Mouse (Mus musculus): ENCODE measurements around the gene Tmem117. TPM values are rescaled to one million over a fixed set of nuclear protein-coding genes. Genes with fewer than 3 reads are reported as not detected.

Gene Tmem117
- polyA plus RNA-seq, 1 experiment = 0.42 TPM

DNA sequence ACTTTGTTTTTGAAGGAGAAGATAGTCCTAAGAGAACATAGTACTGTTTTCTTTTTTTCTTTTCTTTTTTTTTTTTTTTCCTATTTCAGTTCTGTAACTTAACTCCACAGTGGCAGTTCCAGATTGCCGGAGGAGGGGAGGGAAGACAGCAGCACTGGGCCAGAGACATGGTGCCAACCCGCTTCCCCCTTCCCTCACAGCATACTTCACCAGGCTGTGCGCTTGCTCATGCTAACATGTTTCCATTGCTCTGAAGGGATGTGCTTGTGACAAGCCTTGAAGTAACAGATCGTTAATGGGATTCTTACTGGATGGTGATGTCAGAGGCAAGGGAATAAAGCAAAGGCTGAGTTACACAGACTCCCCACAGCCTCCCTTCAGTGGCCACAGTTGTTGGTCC is 256.0 kb downstream of the Tmem117 start:
- no peaks in the 10 kb centered on the region for H3K27me3 ChIP-seq (ENCODE audit: control insufficient read depth, insufficient read depth, low read length)
- DNase-seq = no peak
- no peak overlapping the region for H3K4me3 ChIP-seq (ENCODE audit: control insufficient read depth, insufficient read depth, low read length)
- no peaks in the 10 kb centered on the region for H3K36me3 ChIP-seq (ENCODE audit: control insufficient read depth, insufficient read depth, low read length)
- H3K4me1 ChIP-seq (replicated peaks; ENCODE audit: control insufficient read depth, insufficient read depth, low read length) = no peaks in the 10 kb centered on the region
- TF ChIP-seq POLR2A (IDR thresholded peaks at IDR 0.05; ENCODE audit: control insufficient read depth, extremely low read depth, insufficient read depth, low read length, poor library complexity) (no peak), CTCF (IDR thresholded peaks at IDR 0.05; ENCODE audit: borderline replicate concordance, control insufficient read depth, extremely low read depth, insufficient read depth, low read length, poor library complexity) (no peak)
- no peak overlapping the region for H3K27ac ChIP-seq (ENCODE audit: control insufficient read depth, insufficient read depth, low read length)
- 78% methylated on average over 4 of the region's 4 CpGs for WGBS

DNA sequence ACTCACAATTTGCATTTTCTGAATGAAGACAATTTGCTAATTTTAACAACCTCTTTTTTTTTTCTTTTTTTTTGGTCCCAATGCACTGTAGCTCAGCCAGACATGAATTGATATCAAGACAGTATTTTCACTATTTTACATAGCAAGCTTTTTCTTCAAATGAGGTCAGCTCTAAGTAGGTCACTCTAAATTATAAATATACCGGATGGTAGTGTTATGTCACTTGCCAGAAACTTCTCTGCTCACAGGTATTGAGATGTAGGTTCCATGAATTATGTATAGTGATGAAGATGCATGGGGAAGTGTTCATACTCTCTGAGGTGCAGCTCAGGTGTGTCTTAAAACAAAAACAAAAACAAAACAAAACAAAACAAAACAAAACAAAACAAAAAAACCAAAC is 264.2 kb downstream of the Tmem117 start:
- TF ChIP-seq CTCF (IDR thresholded peaks at IDR 0.05; ENCODE audit: borderline replicate concordance, control insufficient read depth, extremely low read depth, insufficient read depth, low read length, poor library complexity) (no peak), POLR2A (IDR thresholded peaks at IDR 0.05; ENCODE audit: control insufficient read depth, extremely low read depth, insufficient read depth, low read length, poor library complexity) (no peak)
- H3K36me3 ChIP-seq (ENCODE audit: control insufficient read depth, insufficient read depth, low read length) = no peaks in the 10 kb centered on the region
- H3K27me3 ChIP-seq (ENCODE audit: control insufficient read depth, insufficient read depth, low read length) = no peaks in the 10 kb centered on the region
- 91% methylated on average over 1 of the region's 1 CpGs for WGBS
- H3K4me3 ChIP-seq (ENCODE audit: control insufficient read depth, insufficient read depth, low read length) = no peak overlapping the region
- no peaks in the 10 kb centered on the region for H3K4me1 ChIP-seq (replicated peaks; ENCODE audit: control insufficient read depth, insufficient read depth, low read length)
- no peak overlapping the region for H3K27ac ChIP-seq (ENCODE audit: control insufficient read depth, insufficient read depth, low read length)
- no peak for DNase-seq

DNA sequence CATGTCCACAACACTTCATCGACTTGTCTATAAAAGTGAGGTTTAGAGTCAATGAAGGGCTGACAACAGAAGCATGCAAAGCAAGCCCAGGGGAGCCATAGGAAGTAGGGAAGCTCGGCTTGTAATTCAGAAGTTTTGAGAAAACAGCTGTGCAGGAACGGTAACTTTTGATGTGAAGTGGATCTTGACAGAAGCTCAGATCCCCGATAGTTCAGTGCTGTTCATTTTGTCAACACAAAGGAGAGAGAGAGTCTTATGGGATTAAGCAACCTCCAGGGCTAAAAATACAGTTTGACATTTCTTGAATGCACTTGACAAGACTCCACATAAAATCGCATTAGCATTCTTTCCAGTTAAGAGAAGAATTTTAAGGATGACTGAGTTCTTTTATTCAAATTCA is 265.1 kb downstream of the Tmem117 start:
- no peak for DNase-seq
- WGBS = 88% methylated on average over 5 of the region's 5 CpGs
- Histone ChIP-seq H3K36me3 (ENCODE audit: control insufficient read depth, insufficient read depth, low read length) (no peaks in the 10 kb centered on the region), H3K27me3 (ENCODE audit: control insufficient read depth, insufficient read depth, low read length) (no peaks in the 10 kb centered on the region), H3K4me1 (replicated peaks; ENCODE audit: control insufficient read depth, insufficient read depth, low read length) (no peaks in the 10 kb centered on the region), H3K4me3 (ENCODE audit: control insufficient read depth, insufficient read depth, low read length) (no peak overlapping the region), H3K27ac (ENCODE audit: control insufficient read depth, insufficient read depth, low read length) (no peak overlapping the region)
- TF ChIP-seq CTCF (IDR thresholded peaks at IDR 0.05; ENCODE audit: borderline replicate concordance, control insufficient read depth, extremely low read depth, insufficient read depth, low read length, poor library complexity) (no peak), POLR2A (IDR thresholded peaks at IDR 0.05; ENCODE audit: control insufficient read depth, extremely low read depth, insufficient read depth, low read length, poor library complexity) (no peak)

DNA sequence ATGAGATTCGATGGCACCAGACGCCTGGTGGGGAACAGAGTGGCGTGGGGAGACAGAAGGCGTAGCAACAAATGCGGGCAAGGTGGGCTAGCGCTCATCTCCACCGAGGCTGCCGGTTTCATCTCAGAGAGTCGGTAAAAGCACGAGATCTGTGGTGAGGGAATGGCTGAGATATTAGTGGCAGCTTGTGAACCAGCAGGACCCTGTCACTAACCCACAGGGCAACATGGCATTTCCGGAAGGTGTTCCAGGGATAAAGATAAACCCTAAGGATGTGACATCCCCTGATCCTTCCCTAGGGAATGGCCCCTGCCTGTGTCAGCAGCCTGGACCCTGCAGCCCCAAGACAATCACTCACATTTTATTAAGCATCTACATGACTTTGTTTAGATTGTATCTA is 266.6 kb downstream of the Tmem117 start:
- TF ChIP-seq CTCF (IDR thresholded peaks at IDR 0.05; ENCODE audit: borderline replicate concordance, control insufficient read depth, extremely low read depth, insufficient read depth, low read length, poor library complexity) = no peak
- no peak for TF ChIP-seq POLR2A (IDR thresholded peaks at IDR 0.05; ENCODE audit: control insufficient read depth, extremely low read depth, insufficient read depth, low read length, poor library complexity)
- Histone ChIP-seq H3K4me1 (replicated peaks; ENCODE audit: control insufficient read depth, insufficient read depth, low read length) (no peaks in the 10 kb centered on the region), H3K27ac (ENCODE audit: control insufficient read depth, insufficient read depth, low read length) (no peak overlapping the region), H3K27me3 (ENCODE audit: control insufficient read depth, insufficient read depth, low read length) (no peaks in the 10 kb centered on the region), H3K36me3 (ENCODE audit: control insufficient read depth, insufficient read depth, low read length) (no peaks in the 10 kb centered on the region), H3K4me3 (ENCODE audit: control insufficient read depth, insufficient read depth, low read length) (no peak overlapping the region)
- 94% methylated on average over 11 of the region's 11 CpGs for WGBS
- no peak for DNase-seq

DNA sequence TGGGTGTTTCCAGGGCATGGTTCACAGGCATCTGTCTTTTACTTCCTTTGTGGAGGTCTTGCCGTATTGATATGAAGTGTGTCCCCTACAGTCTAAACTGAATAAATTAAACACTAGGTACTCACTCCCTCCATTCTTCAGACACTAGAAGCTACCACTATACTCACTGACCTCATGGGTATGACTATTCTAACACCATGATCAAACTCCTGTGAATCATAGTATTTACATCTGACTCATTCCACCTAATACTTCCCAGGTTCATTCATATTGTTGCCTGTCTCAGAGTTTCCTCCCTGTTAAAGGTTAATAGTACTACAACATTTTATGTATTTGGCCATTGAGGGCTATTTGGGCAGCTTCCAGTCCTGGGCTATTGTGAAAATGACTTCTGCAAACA is 274.2 kb downstream of the Tmem117 start:
- no peak for DNase-seq
- 93% methylated on average over 1 of the region's 1 CpGs for WGBS
- no peaks in the 10 kb centered on the region for H3K27me3 ChIP-seq (ENCODE audit: control insufficient read depth, insufficient read depth, low read length)
- H3K4me3 ChIP-seq (ENCODE audit: control insufficient read depth, insufficient read depth, low read length) = no peak overlapping the region
- no peaks in the 10 kb centered on the region for H3K4me1 ChIP-seq (replicated peaks; ENCODE audit: control insufficient read depth, insufficient read depth, low read length)
- no peak for TF ChIP-seq CTCF (IDR thresholded peaks at IDR 0.05; ENCODE audit: borderline replicate concordance, control insufficient read depth, extremely low read depth, insufficient read depth, low read length, poor library complexity)
- H3K36me3 ChIP-seq (ENCODE audit: control insufficient read depth, insufficient read depth, low read length) = no peaks in the 10 kb centered on the region
- no peak overlapping the region for H3K27ac ChIP-seq (ENCODE audit: control insufficient read depth, insufficient read depth, low read length)

DNA sequence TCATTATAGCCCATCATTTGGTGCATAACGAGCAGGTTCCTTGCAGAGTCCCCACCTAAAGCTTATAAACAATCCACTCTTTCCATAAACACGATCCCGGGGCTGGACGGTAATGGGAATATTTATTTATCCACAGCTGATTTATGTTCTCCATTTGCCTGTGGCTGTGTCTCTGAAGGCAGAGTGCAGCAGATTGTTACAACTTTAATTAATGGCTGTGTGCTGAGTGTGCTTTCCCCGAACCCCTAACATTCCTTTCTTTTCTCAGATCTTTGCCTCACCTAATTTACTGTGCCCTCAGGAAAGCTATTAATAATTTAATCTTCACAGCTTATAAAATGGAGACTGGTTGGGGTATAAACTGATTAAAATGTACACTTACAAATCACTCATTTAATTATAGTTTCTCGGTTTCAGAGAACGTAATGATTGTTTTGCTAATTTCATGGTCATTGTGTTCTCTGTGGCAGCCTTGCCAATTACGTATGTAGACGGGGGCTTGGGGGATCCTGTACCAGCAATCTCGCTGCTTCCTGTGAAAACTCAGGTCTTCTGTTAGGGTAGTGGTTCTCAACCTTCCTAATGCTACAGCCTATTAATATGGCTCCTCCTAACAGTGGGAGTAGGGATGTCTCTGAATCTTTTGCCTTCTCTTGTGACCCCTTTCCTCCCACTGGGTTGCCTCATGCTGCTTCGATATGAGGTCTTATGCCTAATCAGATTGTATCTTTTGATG is 275.8 kb downstream of the Tmem117 start:
- TF ChIP-seq CTCF (IDR thresholded peaks at IDR 0.05; ENCODE audit: borderline replicate concordance, control insufficient read depth, extremely low read depth, insufficient read depth, low read length, poor library complexity) (no peak), POLR2A (IDR thresholded peaks at IDR 0.05; ENCODE audit: control insufficient read depth, extremely low read depth, insufficient read depth, low read length, poor library complexity) (no peak)
- Histone ChIP-seq H3K27me3 (ENCODE audit: control insufficient read depth, insufficient read depth, low read length) (no peaks in the 10 kb centered on the region), H3K4me1 (replicated peaks; ENCODE audit: control insufficient read depth, insufficient read depth, low read length) (no peaks in the 10 kb centered on the region), H3K27ac (ENCODE audit: control insufficient read depth, insufficient read depth, low read length) (no peak overlapping the region), H3K36me3 (ENCODE audit: control insufficient read depth, insufficient read depth, low read length) (no peaks in the 10 kb centered on the region), H3K4me3 (ENCODE audit: control insufficient read depth, insufficient read depth, low read length) (no peak overlapping the region)
- DNase-seq = no peak
- WGBS = 84% methylated on average over 11 of the region's 11 CpGs

DNA sequence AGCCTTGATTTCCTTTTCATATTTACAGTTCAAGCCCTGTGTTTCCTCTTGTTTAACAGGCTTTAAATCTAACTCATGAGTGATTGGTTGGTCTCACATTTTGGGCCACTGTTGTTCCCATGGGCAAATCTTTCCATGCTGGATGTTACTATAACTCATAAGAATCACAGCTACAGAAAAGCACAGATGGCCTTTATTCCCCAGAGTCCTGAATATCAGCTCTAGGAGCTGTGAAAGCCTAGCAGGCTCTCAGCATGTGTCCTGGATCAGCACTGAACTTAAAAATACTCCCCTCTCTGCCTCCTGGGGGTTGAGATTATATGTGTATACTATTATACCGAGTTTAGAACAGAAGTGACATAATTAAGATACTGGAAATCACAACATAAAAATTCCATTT is 292.6 kb downstream of the Tmem117 start:
- Histone ChIP-seq H3K27me3 (ENCODE audit: control insufficient read depth, insufficient read depth, low read length) (no peaks in the 10 kb centered on the region), H3K27ac (ENCODE audit: control insufficient read depth, insufficient read depth, low read length) (no peak overlapping the region), H3K4me3 (ENCODE audit: control insufficient read depth, insufficient read depth, low read length) (no peak overlapping the region), H3K4me1 (replicated peaks; ENCODE audit: control insufficient read depth, insufficient read depth, low read length) (no peaks in the 10 kb centered on the region), H3K36me3 (ENCODE audit: control insufficient read depth, insufficient read depth, low read length) (no peaks in the 10 kb centered on the region)
- 57% methylated on average over 1 of the region's 1 CpGs for WGBS
- TF ChIP-seq POLR2A (IDR thresholded peaks at IDR 0.05; ENCODE audit: control insufficient read depth, extremely low read depth, insufficient read depth, low read length, poor library complexity) (no peak), CTCF (IDR thresholded peaks at IDR 0.05; ENCODE audit: borderline replicate concordance, control insufficient read depth, extremely low read depth, insufficient read depth, low read length, poor library complexity) (no peak)
- DNase-seq = no peak
